Mouse (Mus musculus) megakaryocyte, embryonic 14.5 days (primary cell): ENCODE data around the gene Lrrc46.

Source experiments
- FLI1 ChIP-seq: IDR thresholded peaks from 2 replicates; pipeline ENCODE4 v1.6.1; 2012; ENCODE audit warnings: low read length, inconsistent platforms, mixed read lengths
- GATA1 ChIP-seq: IDR thresholded peaks from 3 replicates; pipeline ENCODE4 v1.6.1; 2012; ENCODE audit warnings: mixed read lengths, low read length, inconsistent platforms, borderline replicate concordance

DNA sequence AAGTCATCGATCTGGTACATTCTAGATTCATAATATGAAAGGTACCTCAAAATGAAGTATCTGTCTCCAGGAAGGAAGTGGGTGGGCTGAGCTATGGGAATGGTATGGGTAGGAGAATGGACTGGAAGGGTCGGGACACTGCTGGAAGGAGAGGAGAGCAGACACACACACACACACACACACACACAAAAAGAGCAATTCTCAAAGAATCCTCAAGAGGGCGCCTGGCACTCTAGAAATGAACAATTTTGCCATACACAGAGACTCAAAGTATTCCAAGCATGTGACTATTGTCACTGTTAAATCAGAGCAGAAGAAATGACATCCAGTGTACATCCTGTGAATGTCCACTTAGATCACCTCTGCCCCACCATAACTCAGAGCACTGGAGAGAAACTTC lies 31.3 kb upstream of the Lrrc46 start:
- TF ChIP-seq GATA1 (no peak), FLI1 (no peak)
